Mouse (Mus musculus): ENCODE results near the gene Cdc37l1. TPM values are rescaled to one million over a fixed set of nuclear protein-coding genes. Genes with fewer than 3 reads are reported as not detected.

The Cdc37l1 gene
- polyA plus RNA-seq, 1 experiment from 2014 or later, result 19.7 TPM

DNA sequence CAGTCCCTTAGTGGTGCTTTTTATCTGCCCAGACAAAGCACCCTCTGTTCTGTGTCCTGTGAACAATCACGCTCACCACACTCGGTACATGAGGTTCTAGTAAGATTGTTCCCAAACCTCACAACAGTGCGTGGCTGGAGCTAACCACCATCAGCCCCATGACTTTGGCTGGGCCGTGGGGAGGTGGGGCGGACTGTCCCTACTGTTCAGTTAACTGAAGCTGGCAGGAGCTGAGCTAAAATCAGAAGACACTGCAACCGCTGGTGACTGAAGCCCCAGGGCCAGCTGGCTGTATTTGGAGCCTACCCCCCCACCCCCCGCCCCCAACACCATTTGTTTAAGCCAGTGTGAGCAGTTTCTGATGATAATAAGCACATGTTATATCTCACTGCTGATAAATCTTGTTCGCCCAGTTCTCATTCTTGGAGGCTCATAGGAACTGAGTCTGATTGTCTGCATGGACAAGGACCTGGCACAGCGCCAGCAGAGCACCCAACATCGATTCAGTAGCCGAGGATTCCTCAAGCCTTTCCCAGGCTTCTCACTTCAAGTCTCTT lies 34.3 kb downstream of the Cdc37l1 start:
- Histone ChIP-seq H3K4me1 (replicated peaks; ENCODE audit: control insufficient read depth, insufficient read depth, low read length) (no peaks in the 10 kb centered on the region), H3K4me3 (ENCODE audit: low read depth, low read length) (no peak overlapping the region), H3K27ac (ENCODE audit: low read depth, low read length) (no peak overlapping the region), H3K9me3 (ENCODE audit: control insufficient read depth) (no peaks in the 10 kb centered on the region), H3K36me3 (ENCODE audit: control insufficient read depth, insufficient read depth) (peaks cover 61% of the 10 kb centered on the region), H3K27me3 (replicated peaks; ENCODE audit: control insufficient read depth, insufficient read depth, low read length) (no peaks in the 10 kb centered on the region), H3K9ac (ENCODE audit: low read depth, low read length) (no peak overlapping the region), H3K4me2 (replicated peaks; ENCODE audit: low read depth) (no peak overlapping the region)
- no peak for TF ChIP-seq CTCF (IDR thresholded peaks at IDR 0.05; ENCODE audit: low read depth)
- WGBS, result 60% methylated on average over 11 of the region's 11 CpGs
- ATAC-seq, result no peak

DNA sequence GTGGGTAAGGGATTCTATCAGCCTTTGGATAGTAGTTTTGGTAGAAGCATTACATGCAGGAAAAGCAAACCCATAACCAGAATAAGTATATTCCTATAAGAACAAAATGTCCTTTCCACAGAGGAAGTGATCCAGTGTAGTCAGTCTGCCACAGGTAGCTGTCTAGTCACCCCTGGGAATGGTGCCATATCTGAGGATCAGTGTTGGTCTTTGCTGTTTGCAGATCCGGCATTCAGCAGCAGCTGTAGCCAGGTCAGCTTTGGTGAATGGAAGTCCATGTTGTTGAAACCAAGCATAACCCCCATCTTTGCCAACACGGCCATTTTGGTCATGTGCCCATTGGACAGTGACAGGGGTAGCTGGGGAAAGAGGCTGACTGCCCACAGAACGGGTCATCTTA lies 41.6 kb downstream of the Cdc37l1 start:
- H3K27me3 ChIP-seq (replicated peaks; ENCODE audit: control insufficient read depth, insufficient read depth, low read length), result no peaks in the 10 kb centered on the region
- no peaks in the 10 kb centered on the region for H3K9me3 ChIP-seq (ENCODE audit: control insufficient read depth)
- H3K4me2 ChIP-seq (replicated peaks; ENCODE audit: low read depth), result no peak overlapping the region
- H3K27ac ChIP-seq (ENCODE audit: low read depth, low read length), result no peak overlapping the region
- no peak overlapping the region for H3K9ac ChIP-seq (ENCODE audit: low read depth, low read length)
- WGBS, result 90% methylated on average over 3 of the region's 3 CpGs
- no peak overlapping the region for H3K4me3 ChIP-seq (ENCODE audit: low read depth, low read length)
- H3K36me3 ChIP-seq (ENCODE audit: control insufficient read depth, insufficient read depth), result peaks cover 19% of the 10 kb centered on the region
- H3K4me1 ChIP-seq (replicated peaks; ENCODE audit: control insufficient read depth, insufficient read depth, low read length), result no peaks in the 10 kb centered on the region
- TF ChIP-seq CTCF (IDR thresholded peaks at IDR 0.05; ENCODE audit: low read depth), result no peak
- ATAC-seq, result no peak

- no peak for TF ChIP-seq CTCF (IDR thresholded peaks at IDR 0.05; ENCODE audit: low read depth)
Observed at GRCm38 (mm10) chr19:29032662-29033061, 42.5 kb downstream of the Cdc37l1 start.

DNA sequence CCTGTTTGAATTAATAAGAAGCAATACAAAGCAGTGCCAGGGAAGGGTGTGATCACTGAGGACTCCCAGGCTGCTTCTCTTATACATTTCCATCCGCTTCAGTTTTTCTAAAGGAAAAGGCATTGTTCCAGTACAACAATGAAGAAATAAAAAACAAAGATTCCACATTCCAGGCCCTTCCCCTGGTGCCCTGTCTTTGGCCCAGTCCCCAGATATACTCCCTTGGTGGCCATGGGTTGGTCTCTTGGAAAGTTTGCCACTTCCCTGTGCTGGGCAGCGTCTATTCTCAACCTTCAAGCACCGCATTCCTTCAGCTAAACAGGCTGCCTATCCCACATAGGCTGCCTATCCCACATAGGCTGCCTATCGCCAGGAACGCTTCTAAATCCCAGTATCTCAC lies 46.9 kb downstream of the Cdc37l1 start:
- no peak overlapping the region for H3K4me2 ChIP-seq (replicated peaks; ENCODE audit: low read depth)
- WGBS, result 91% methylated on average over 5 of the region's 5 CpGs
- TF ChIP-seq CTCF (IDR thresholded peaks at IDR 0.05; ENCODE audit: low read depth), result no peak
- no peak for ATAC-seq
- no peak overlapping the region for H3K4me3 ChIP-seq (ENCODE audit: low read depth, low read length)
- no peak overlapping the region for H3K9ac ChIP-seq (ENCODE audit: low read depth, low read length)
- no peak overlapping the region for H3K27ac ChIP-seq (ENCODE audit: low read depth, low read length)
- no peaks in the 10 kb centered on the region for H3K4me1 ChIP-seq (replicated peaks; ENCODE audit: control insufficient read depth, insufficient read depth, low read length)
- no peaks in the 10 kb centered on the region for H3K27me3 ChIP-seq (replicated peaks; ENCODE audit: control insufficient read depth, insufficient read depth, low read length)
- H3K36me3 ChIP-seq (ENCODE audit: control insufficient read depth, insufficient read depth), result peaks cover 15% of the 10 kb centered on the region
- no peaks in the 10 kb centered on the region for H3K9me3 ChIP-seq (ENCODE audit: control insufficient read depth)

More at GRCm38 (mm10) chr19:29032662-29033061, 42.5 kb downstream of the Cdc37l1 start:
- Histone ChIP-seq H3K4me2 (replicated peaks; ENCODE audit: low read depth) (no peak overlapping the region), H3K27me3 (replicated peaks; ENCODE audit: control insufficient read depth, insufficient read depth, low read length) (no peaks in the 10 kb centered on the region), H3K9ac (ENCODE audit: low read depth, low read length) (no peak overlapping the region), H3K27ac (ENCODE audit: low read depth, low read length) (no peak overlapping the region), H3K36me3 (ENCODE audit: control insufficient read depth, insufficient read depth) (peaks cover 15% of the 10 kb centered on the region), H3K4me3 (ENCODE audit: low read depth, low read length) (no peak overlapping the region), H3K4me1 (replicated peaks; ENCODE audit: control insufficient read depth, insufficient read depth, low read length) (no peaks in the 10 kb centered on the region), H3K9me3 (ENCODE audit: control insufficient read depth) (no peaks in the 10 kb centered on the region)
- no peak for ATAC-seq

DNA sequence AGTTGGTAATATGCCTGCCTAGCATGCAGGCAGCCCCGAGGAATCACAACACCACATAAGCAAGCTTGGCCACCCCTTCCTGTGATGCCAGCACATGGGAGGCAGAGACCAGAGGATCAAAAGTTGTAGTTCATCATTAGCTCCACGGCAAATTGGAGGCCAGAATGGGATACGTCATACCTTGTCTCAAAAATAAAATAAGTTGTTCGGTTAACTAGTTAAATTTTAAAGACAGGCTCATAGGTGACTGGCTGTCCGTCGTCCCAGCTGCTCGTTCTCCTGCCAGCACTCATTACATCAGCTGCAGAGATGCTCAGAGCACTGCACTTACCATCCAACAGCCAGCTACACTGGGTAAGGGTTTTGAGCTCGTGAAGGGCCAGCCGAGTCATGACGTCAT lies 47.4 kb downstream of the Cdc37l1 start:
- H3K36me3 ChIP-seq (ENCODE audit: control insufficient read depth, insufficient read depth), result peaks cover 15% of the 10 kb centered on the region
- H3K4me3 ChIP-seq (ENCODE audit: low read depth, low read length), result no peak overlapping the region
- ATAC-seq, result no peak
- H3K27me3 ChIP-seq (replicated peaks; ENCODE audit: control insufficient read depth, insufficient read depth, low read length), result no peaks in the 10 kb centered on the region
- H3K4me1 ChIP-seq (replicated peaks; ENCODE audit: control insufficient read depth, insufficient read depth, low read length), result no peaks in the 10 kb centered on the region
- H3K4me2 ChIP-seq (replicated peaks; ENCODE audit: low read depth), result no peak overlapping the region
- no peak overlapping the region for H3K9ac ChIP-seq (ENCODE audit: low read depth, low read length)
- no peak for TF ChIP-seq CTCF (IDR thresholded peaks at IDR 0.05; ENCODE audit: low read depth)
- H3K9me3 ChIP-seq (ENCODE audit: control insufficient read depth), result no peaks in the 10 kb centered on the region
- no peak overlapping the region for H3K27ac ChIP-seq (ENCODE audit: low read depth, low read length)
- 89% methylated on average over 10 of the region's 10 CpGs for WGBS

DNA sequence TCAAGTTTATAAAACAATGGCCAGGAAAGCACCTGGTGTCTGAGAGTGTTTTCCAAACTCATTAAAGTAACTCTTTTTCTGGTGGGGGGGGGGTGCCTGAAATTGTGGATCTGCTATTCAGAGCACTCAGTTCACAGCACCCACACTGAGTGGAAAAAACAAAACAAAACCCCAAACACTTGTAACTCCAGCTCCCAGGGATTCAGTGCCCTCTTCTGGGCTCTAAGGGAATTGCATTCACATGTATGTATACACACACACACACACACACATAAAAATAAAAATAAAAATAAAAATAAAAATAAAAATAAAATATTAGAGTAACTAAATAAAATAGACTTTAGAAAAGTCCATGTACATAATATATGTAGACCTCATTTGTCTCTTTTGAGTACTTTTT lies 49.2 kb downstream of the Cdc37l1 start:
- H3K36me3 ChIP-seq (ENCODE audit: control insufficient read depth, insufficient read depth), result peaks cover 15% of the 10 kb centered on the region
- H3K27ac ChIP-seq (ENCODE audit: low read depth, low read length), result no peak overlapping the region
- no peaks in the 10 kb centered on the region for H3K27me3 ChIP-seq (replicated peaks; ENCODE audit: control insufficient read depth, insufficient read depth, low read length)
- no peak overlapping the region for H3K4me3 ChIP-seq (ENCODE audit: low read depth, low read length)
- no peak overlapping the region for H3K4me2 ChIP-seq (replicated peaks; ENCODE audit: low read depth)
- H3K9me3 ChIP-seq (ENCODE audit: control insufficient read depth), result no peaks in the 10 kb centered on the region
- TF ChIP-seq CTCF (IDR thresholded peaks at IDR 0.05; ENCODE audit: low read depth), result peak; percentile 33
- H3K9ac ChIP-seq (ENCODE audit: low read depth, low read length), result no peak overlapping the region
- ATAC-seq, result no peak
- no peaks in the 10 kb centered on the region for H3K4me1 ChIP-seq (replicated peaks; ENCODE audit: control insufficient read depth, insufficient read depth, low read length)

GRCm38 (mm10) chr19:29040206-29040605 lies 50.1 kb downstream of the Cdc37l1 start:
- 32% methylated on average over 4 of the region's 4 CpGs for WGBS
- no peak for TF ChIP-seq CTCF (IDR thresholded peaks at IDR 0.05; ENCODE audit: low read depth)
- H3K9ac ChIP-seq (ENCODE audit: low read depth, low read length), result no peak overlapping the region
- H3K36me3 ChIP-seq (ENCODE audit: control insufficient read depth, insufficient read depth), result peaks cover 6% of the 10 kb centered on the region
- H3K4me1 ChIP-seq (replicated peaks; ENCODE audit: control insufficient read depth, insufficient read depth, low read length), result no peaks in the 10 kb centered on the region
- peak; percentile 62 for ATAC-seq
- no peaks in the 10 kb centered on the region for H3K9me3 ChIP-seq (ENCODE audit: control insufficient read depth)
- H3K4me2 ChIP-seq (replicated peaks; ENCODE audit: low read depth), result no peak overlapping the region
- H3K4me3 ChIP-seq (ENCODE audit: low read depth, low read length), result no peak overlapping the region
- H3K27ac ChIP-seq (ENCODE audit: low read depth, low read length), result peak overlapping the region; percentile 11; the same call in 1 of the 2 replicates
- H3K27me3 ChIP-seq (replicated peaks; ENCODE audit: control insufficient read depth, insufficient read depth, low read length), result no peaks in the 10 kb centered on the region

Data from intestine, postnatal 0 days (tissue).